In genomic region chr4:134995052-134995451, GRCm38 (mm10) we compare ENCODE assay signal across 9 mouse cellular contexts.
DNase-seq lines count a peak whose midpoint lies in the region; ATAC-seq lines count a peak whose summit lies in the region.
"Had no signal": no experiment of that assay in that cellular context is flagged by ENCODE, and none has a peak within 500 bp of the region (broad histone marks: within the 10 kb centered on the region; RNA-seq: fewer than 3 reads in every experiment).

No protein-coding gene starts in this region.

- 0 out of 2 replicates have a peak, but pooled peaks cover 8% of the 10 kb centered on the region for H3K4me1 ChIP-seq in heart, embryonic 15.5 days (replicated peaks)
- no peaks in the 10 kb centered on the region; the same call in none of the 2 replicates for H3K4me1 ChIP-seq in liver, embryonic 13.5 days (replicated peaks)

- 50% methylated on average over 13 of the region's 13 CpGs for WGBS in heart, embryonic 15.5 days
- WGBS in liver, embryonic 13.5 days (ENCODE audit: insufficient replicate concordance), result 61% methylated on average over 13 of the region's 13 CpGs

- no peaks in the 10 kb centered on the region for H3K9me3 ChIP-seq in heart, embryonic 15.5 days (replicated peaks)
- H3K9me3 ChIP-seq in liver, embryonic 13.5 days (replicated peaks), result no peaks in the 10 kb centered on the region
- H3K9me3 ChIP-seq: heart, embryonic 13.5 days had no signal

- 0 out of 2 replicates have a peak, but pooled peaks have one; percentile 47 for ATAC-seq in heart, embryonic 15.5 days (replicated peaks; ENCODE audit: insufficient number of reproducible peaks, insufficient read depth, low FRiP score, low read depth)
- ATAC-seq in liver, embryonic 13.5 days (ENCODE audit: low read depth), result no peak

- peak; percentile 16 for DNase-seq in adrenal gland, adult 2 months
- no peak for DNase-seq in adrenal gland, adult 8-10 months
- peak; percentile 25 for DNase-seq in lung, postnatal 10 days
- no peak for DNase-seq in lung, postnatal 4 days
- DNase-seq in liver, embryonic 13.5 days, result no peak
- DNase-seq in embryo, embryonic 9.5 days (ENCODE audit: extremely low spot score), result no peak
- no peak for DNase-seq in spleen, postnatal 36 days (ENCODE audit: low spot score in 2 of 2)

- 0 out of 2 replicates have a peak, but pooled peaks cover 8% of the 10 kb centered on the region for H3K27me3 ChIP-seq in heart, embryonic 15.5 days
- H3K27me3 ChIP-seq in liver, embryonic 13.5 days, result peaks cover 43% of the 10 kb centered on the region

- no peaks in the 10 kb centered on the region for H3K36me3 ChIP-seq in heart, embryonic 15.5 days
- no peaks in the 10 kb centered on the region for H3K36me3 ChIP-seq in liver, embryonic 13.5 days
- H3K36me3 ChIP-seq: heart, embryonic 13.5 days had no signal

- H3K27ac ChIP-seq in heart, embryonic 15.5 days, result no peak overlapping the region
- no peak overlapping the region for H3K27ac ChIP-seq in liver, embryonic 13.5 days
- H3K27ac ChIP-seq: heart, embryonic 13.5 days had no signal

- no peak overlapping the region for H3K9ac ChIP-seq in heart, embryonic 15.5 days
- no peak overlapping the region for H3K9ac ChIP-seq in liver, embryonic 13.5 days
- H3K9ac ChIP-seq: heart, embryonic 13.5 days had no signal

- H3K4me2 ChIP-seq in heart, embryonic 15.5 days, result no peak overlapping the region
- H3K4me2 ChIP-seq in liver, embryonic 13.5 days, result 0 out of 2 replicates have a peak overlapping the region, but pooled peaks have one; percentile 10
- H3K4me2 ChIP-seq: heart, embryonic 13.5 days had no signal

- H3K4me3 ChIP-seq in heart, embryonic 15.5 days, result no peak overlapping the region
- no peak overlapping the region for H3K4me3 ChIP-seq in liver, embryonic 13.5 days (replicated peaks)
- H3K4me3 ChIP-seq: heart, embryonic 13.5 days had no signal

Comparison
In these comparisons a context has a peak if more than half of its experiments do, and no peak if none do; other contexts are left out.
1. DNase-seq: peak in adrenal gland, adult 2 months (single experiment) and lung, postnatal 10 days (single experiment); none in adrenal gland, adult 8-10 months (single experiment), lung, postnatal 4 days (0 of 2), liver, embryonic 13.5 days (single experiment), embryo, embryonic 9.5 days (single experiment) and spleen, postnatal 36 days (0 of 2).